Mouse (Mus musculus) lung, postnatal 0 days (tissue): ENCODE measurements at regions not wholly inside any gene's neighbourhood (a gene's known extent, or its start where the extent isn't known, plus 50 kb on each side); places are given as distances from the start of the nearest gene placed in this dataset.

ENCODE experiments used
- CTCF ChIP-seq: IDR thresholded peaks from 2 replicates; pipeline ENCODE4 v1.5.1; 2016; ENCODE audit warnings: antibody characterized with exemption, mild to moderate bottlenecking
- EP300 ChIP-seq: IDR thresholded peaks from 2 replicates; pipeline ENCODE4 v1.6.1; 2016; ENCODE audit warnings: antibody characterized with exemption, mild to moderate bottlenecking, control low read depth

DNA sequence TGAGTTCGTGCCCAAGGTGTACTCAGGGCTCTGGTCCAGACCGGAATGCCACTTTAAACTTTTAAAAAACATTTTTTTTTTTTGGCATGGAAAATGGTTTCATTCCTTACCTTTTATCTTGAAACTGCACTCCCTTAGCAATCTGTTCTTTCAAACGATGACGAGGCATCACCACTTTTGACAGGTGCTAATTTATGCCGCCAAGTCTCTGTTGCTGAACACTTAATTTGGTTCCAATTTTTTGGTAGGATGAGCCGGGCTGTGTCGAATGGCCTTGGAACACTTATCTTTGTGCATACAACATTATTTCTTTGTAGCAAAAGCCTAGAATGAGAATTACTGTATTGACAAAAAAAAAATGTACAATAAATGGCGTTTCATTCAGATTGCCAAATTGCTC lies 2590.5 kb upstream of the 5930422O12Rik start:
- TF ChIP-seq CTCF (no peak), EP300 (no peak)
